Mouse (Mus musculus) macrophage (primary cell): ENCODE data around the gene Fam110a. TPM values are rescaled to one million over a fixed set of nuclear protein-coding genes. Genes with fewer than 3 reads are reported as not detected.

ENCODE experiments used
- H3K27ac ChIP-seq: fragments of 350-480 bp; formaldehyde crosslinking; 2 replicates; pipeline ENCODE4 v1.9.0; 2021
- H3K36me3 ChIP-seq: fragments of 350-480 bp; formaldehyde crosslinking; 2 replicates; pipeline ENCODE4 v1.9.0; 2021; ENCODE audit errors: inconsistent target
- H3K4me3 ChIP-seq: fragments of 350-480 bp; formaldehyde crosslinking; 2 replicates; pipeline ENCODE4 v1.9.0; 2021; ENCODE audit errors: inconsistent target
- H3K79me2 ChIP-seq: fragments of 350-480 bp; formaldehyde crosslinking; 2 replicates; pipeline ENCODE4 v1.9.0; 2021; ENCODE audit errors: inconsistent target
- whole genome bisulfite sequencing: methylation state at CpG from one replicate; pipeline ENCODE4 v1.1.7; 2026; ENCODE audit warnings: inconsistent platforms; ENCODE audit not compliant: missing documents; 5-methylcytosine and 5-hydroxymethylcytosine counted together
- polyA plus RNA-seq: library from polyadenylated mRNA; stranded (reverse); fragments of 250-400 nt; gene quantifications from 3 replicates; pipeline ENCODE4 v1.2.4, GENCODE M21; 2018; ENCODE audit warnings: inconsistent platforms

Fam110a gene
- polyA plus RNA-seq, 1 experiment from 2014 or later: 4.8 TPM

GRCm38 (mm10) chr2:151947617-151948016, 32.4 kb downstream of the Fam110a start:
- 90% methylated on average over 2 of the region's 2 CpGs for WGBS
- Histone ChIP-seq H3K4me3 (no peak overlapping the region), H3K36me3 (no peaks in the 10 kb centered on the region), H3K79me2 (no peaks in the 10 kb centered on the region), H3K27ac (no peak overlapping the region)

- Histone ChIP-seq H3K79me2 (no peaks in the 10 kb centered on the region), H3K36me3 (no peaks in the 10 kb centered on the region), H3K4me3 (no peak overlapping the region), H3K27ac (no peak overlapping the region)
- WGBS: 22% methylated on average over 2 of the region's 2 CpGs
Observed at GRCm38 (mm10) chr2:151944106-151944505, 35.9 kb downstream of the Fam110a start.

- Histone ChIP-seq H3K36me3 (no peaks in the 10 kb centered on the region), H3K79me2 (no peaks in the 10 kb centered on the region), H3K27ac (no peak overlapping the region), H3K4me3 (no peak overlapping the region)
- 92% methylated on average over 2 of the region's 2 CpGs for WGBS
Observed at GRCm38 (mm10) chr2:151941269-151941668, 38.8 kb downstream of the Fam110a start.

- no peak overlapping the region for H3K27ac ChIP-seq
- no peaks in the 10 kb centered on the region for H3K36me3 ChIP-seq
- no peaks in the 10 kb centered on the region for H3K79me2 ChIP-seq
- H3K4me3 ChIP-seq: no peak overlapping the region
- WGBS: 60% methylated on average over 5 of the region's 5 CpGs
Observed at GRCm38 (mm10) chr2:151939651-151940420, 40.2 kb downstream of the Fam110a start.

GRCm38 (mm10) chr2:151938780-151939200, 41.2 kb downstream of the Fam110a start:
- 71% methylated on average over 11 of the region's 11 CpGs for WGBS
- Histone ChIP-seq H3K79me2 (no peaks in the 10 kb centered on the region), H3K36me3 (no peaks in the 10 kb centered on the region), H3K27ac (no peak overlapping the region), H3K4me3 (no peak overlapping the region)

GRCm38 (mm10) chr2:151937893-151938292, 42.1 kb downstream of the Fam110a start:
- H3K36me3 ChIP-seq: no peaks in the 10 kb centered on the region
- H3K27ac ChIP-seq: no peak overlapping the region
- H3K4me3 ChIP-seq: no peak overlapping the region
- 5% methylated on average over 3 of the region's 3 CpGs for WGBS
- H3K79me2 ChIP-seq: no peaks in the 10 kb centered on the region

- no peak overlapping the region for H3K27ac ChIP-seq
- no peaks in the 10 kb centered on the region for H3K36me3 ChIP-seq
- H3K79me2 ChIP-seq: no peaks in the 10 kb centered on the region
- WGBS: 34% methylated on average over 7 of the region's 7 CpGs
- H3K4me3 ChIP-seq: no peak overlapping the region
Observed at GRCm38 (mm10) chr2:151930389-151931074, 49.5 kb downstream of the Fam110a start.

- no peak overlapping the region for H3K4me3 ChIP-seq
- no peaks in the 10 kb centered on the region for H3K79me2 ChIP-seq
- H3K27ac ChIP-seq: no peak overlapping the region
- WGBS: 96% methylated on average over 11 of the region's 11 CpGs
- no peaks in the 10 kb centered on the region for H3K36me3 ChIP-seq
Observed at GRCm38 (mm10) chr2:151927103-151927502, 52.9 kb downstream of the Fam110a start.

- Histone ChIP-seq H3K79me2 (no peaks in the 10 kb centered on the region), H3K36me3 (no peaks in the 10 kb centered on the region), H3K4me3 (no peak overlapping the region), H3K27ac (no peak overlapping the region)
- WGBS: 76% methylated on average over 4 of the region's 4 CpGs
Observed at GRCm38 (mm10) chr2:151925715-151926114, 54.3 kb downstream of the Fam110a start.

- no peaks in the 10 kb centered on the region for H3K36me3 ChIP-seq
- WGBS: 92% methylated on average over 7 of the region's 7 CpGs
- H3K79me2 ChIP-seq: no peaks in the 10 kb centered on the region
- H3K27ac ChIP-seq: no peak overlapping the region
- H3K4me3 ChIP-seq: no peak overlapping the region
Observed at GRCm38 (mm10) chr2:151924276-151924675, 55.7 kb downstream of the Fam110a start.

GRCm38 (mm10) chr2:151921596-151921995, 58.4 kb downstream of the Fam110a start:
- Histone ChIP-seq H3K27ac (no peak overlapping the region), H3K4me3 (no peak overlapping the region), H3K36me3 (no peaks in the 10 kb centered on the region), H3K79me2 (no peaks in the 10 kb centered on the region)
- WGBS: 87% methylated on average over 4 of the region's 4 CpGs

GRCm38 (mm10) chr2:151921068-151921467, 59.0 kb downstream of the Fam110a start:
- 83% methylated on average over 8 of the region's 8 CpGs for WGBS
- H3K36me3 ChIP-seq: no peaks in the 10 kb centered on the region

More at GRCm38 (mm10) chr2:151921068-151921467, 59.0 kb downstream of the Fam110a start:
- H3K79me2 ChIP-seq: no peaks in the 10 kb centered on the region
- no peak overlapping the region for H3K4me3 ChIP-seq
- no peak overlapping the region for H3K27ac ChIP-seq
